Mouse (Mus musculus): ENCODE data around the gene Stim1. TPM values are rescaled to one million over a fixed set of nuclear protein-coding genes. Genes with fewer than 3 reads are reported as not detected.
"Not testable (repeated sequence)": the region's sequence is repeated elsewhere in the genome, so short reads cannot be mapped to it uniquely, and the experiment has no call there.

Stim1 gene
- polyA plus RNA-seq, 1 experiment from 2014 or later, result 16.8 TPM

DNA sequence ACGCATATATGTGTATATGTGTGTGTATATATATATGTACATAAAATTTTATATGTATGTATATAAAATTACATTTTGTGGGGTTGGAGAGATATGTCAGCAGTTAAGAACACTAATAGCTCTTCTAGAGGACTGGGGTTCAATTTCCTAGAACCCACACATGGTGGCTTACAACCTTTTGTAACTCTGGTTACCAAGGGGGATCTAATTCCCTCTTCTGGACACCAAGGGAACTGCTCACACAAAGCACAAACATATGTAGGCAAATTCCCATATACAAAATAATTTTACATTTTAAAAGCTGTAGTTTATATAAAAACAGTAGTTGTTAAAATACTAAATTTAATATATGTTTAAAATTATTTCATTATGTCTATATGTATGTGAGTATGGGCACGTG, 136.5 kb downstream of the Stim1 start:
- H3K36me3 ChIP-seq, result no peaks in the 10 kb centered on the region
- H3K9ac ChIP-seq, result no peak overlapping the region
- H3K27ac ChIP-seq (ENCODE audit: poor library complexity, severe bottlenecking), result no peak overlapping the region
- H3K4me2 ChIP-seq, result no peak overlapping the region
- no peak overlapping the region for H3K4me3 ChIP-seq
- no peaks in the 10 kb centered on the region for H3K9me3 ChIP-seq (replicated peaks)
- WGBS, result 85% methylated on average over 2 of the region's 2 CpGs
- no peaks in the 10 kb centered on the region for H3K27me3 ChIP-seq (replicated peaks)
- H3K4me1 ChIP-seq (replicated peaks), result no peaks in the 10 kb centered on the region
- no peak for ATAC-seq (ENCODE audit: insufficient number of reproducible peaks, low FRiP score)

DNA sequence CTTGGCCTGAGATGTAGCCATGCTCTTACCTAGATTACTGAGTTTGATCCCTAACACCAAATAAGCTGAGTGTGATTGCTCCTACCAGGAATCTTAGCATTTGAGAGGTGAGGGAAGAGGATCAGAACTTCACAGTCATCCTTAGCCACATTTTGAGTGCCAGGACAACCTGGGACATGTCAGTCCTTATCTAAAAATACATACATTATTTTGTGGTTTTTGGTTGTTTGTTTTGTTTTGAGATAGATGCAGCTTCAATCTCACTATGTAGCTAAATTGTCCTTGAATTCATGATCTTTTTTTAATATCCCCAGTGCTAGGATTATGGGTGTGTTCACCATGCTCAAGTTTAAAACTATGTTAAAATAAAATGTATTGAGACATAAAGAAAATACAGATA, 139.8 kb downstream of the Stim1 start:
- H3K9ac ChIP-seq, result no peak overlapping the region
- H3K9me3 ChIP-seq (replicated peaks), result no peaks in the 10 kb centered on the region
- ATAC-seq (ENCODE audit: insufficient number of reproducible peaks, low FRiP score), result no peak
- no peak overlapping the region for H3K27ac ChIP-seq (ENCODE audit: poor library complexity, severe bottlenecking)
- H3K36me3 ChIP-seq, result no peaks in the 10 kb centered on the region; the same call in 1 of the 2 replicates
- no peaks in the 10 kb centered on the region for H3K27me3 ChIP-seq (replicated peaks)
- H3K4me2 ChIP-seq, result no peak overlapping the region
- no peak overlapping the region for H3K4me3 ChIP-seq
- H3K4me1 ChIP-seq (replicated peaks), result no peaks in the 10 kb centered on the region

DNA sequence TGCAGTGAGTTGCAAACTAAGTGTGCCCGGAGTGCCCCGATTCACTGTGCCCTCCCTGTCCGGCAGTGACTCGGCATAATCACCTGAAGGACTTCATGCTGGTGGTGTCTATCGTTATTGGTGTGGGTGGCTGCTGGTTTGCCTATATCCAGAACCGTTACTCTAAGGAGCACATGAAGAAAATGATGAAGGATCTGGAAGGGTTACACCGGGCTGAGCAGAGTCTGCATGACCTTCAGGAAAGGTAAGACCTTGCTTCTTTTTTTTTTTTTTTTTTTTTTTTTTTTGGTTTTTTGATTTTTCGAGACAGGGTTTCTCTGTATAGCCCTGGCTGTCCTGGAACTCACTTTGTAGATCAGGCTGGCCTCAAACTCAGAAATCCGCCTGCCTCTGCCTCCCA, 147.7 kb downstream of the Stim1 start:
- H3K4me2 ChIP-seq; H3K4me3 ChIP-seq; H3K27me3 ChIP-seq (replicated peaks); H3K4me1 ChIP-seq (replicated peaks); H3K36me3 ChIP-seq; H3K9ac ChIP-seq; H3K27ac ChIP-seq (ENCODE audit: poor library complexity, severe bottlenecking); ATAC-seq (ENCODE audit: insufficient number of reproducible peaks, low FRiP score); H3K9me3 ChIP-seq (replicated peaks): not testable (repeated sequence)
- 89% methylated on average over 9 of the region's 9 CpGs for WGBS

DNA sequence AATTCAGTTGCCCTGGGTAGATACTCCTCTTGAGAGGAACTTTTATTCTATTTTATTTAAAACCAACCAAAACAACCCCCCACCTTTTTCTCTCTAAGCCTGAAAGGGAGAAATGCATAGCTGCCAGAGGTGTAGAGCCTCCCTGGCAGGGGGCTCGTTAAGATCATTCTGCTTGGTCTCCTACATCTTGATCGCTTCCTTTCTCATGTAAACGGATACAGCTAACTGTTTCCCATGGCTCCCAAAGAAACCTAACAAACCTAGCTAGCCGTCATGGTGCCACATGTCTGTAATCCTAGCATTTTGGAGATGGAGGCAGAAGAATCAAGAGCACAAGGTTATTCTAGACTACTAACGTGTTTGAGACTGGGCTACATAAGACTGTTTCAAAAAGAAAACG, 148.2 kb downstream of the Stim1 start:
- WGBS, result 49% methylated on average over 6 of the region's 6 CpGs
- no peak overlapping the region for H3K4me2 ChIP-seq
- no peak for ATAC-seq (ENCODE audit: insufficient number of reproducible peaks, low FRiP score)

DNA sequence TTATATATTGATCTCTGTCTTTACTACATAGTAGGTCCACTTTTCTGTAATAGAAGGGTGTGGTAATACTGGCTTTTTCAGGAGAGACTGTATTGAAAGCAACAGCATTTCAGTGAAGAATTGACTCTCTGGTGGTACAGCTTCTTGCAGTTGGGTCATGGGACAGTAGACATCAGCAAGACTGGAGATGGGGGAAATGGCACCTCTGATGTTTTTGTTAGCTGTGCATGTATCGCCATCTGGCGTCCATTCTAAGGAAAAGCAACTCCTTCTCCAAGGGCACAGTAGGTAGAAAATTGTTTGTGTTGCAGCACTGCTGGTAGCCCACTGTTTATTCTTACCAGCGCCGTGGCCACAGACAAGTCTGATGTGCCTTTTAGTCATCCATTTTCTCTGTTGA, 149.8 kb downstream of the Stim1 start:
- H3K9me3 ChIP-seq (replicated peaks), result no peaks in the 10 kb centered on the region
- 7% methylated on average over 4 of the region's 4 CpGs for WGBS
- H3K36me3 ChIP-seq, result no peaks in the 10 kb centered on the region
- 0 out of 2 replicates have a peak, but pooled peaks have one; percentile 25 for ATAC-seq (ENCODE audit: insufficient number of reproducible peaks, low FRiP score)
- no peak overlapping the region for H3K4me2 ChIP-seq
- 0 out of 2 replicates have a peak, but pooled peaks cover 3% of the 10 kb centered on the region for H3K4me1 ChIP-seq (replicated peaks)
- H3K4me3 ChIP-seq, result no peak overlapping the region
- no peaks in the 10 kb centered on the region for H3K27me3 ChIP-seq (replicated peaks)
- no peak overlapping the region for H3K9ac ChIP-seq
- H3K27ac ChIP-seq (ENCODE audit: poor library complexity, severe bottlenecking), result no peak overlapping the region

More for the DNA sequence above, 148.2 kb downstream of the Stim1 start:
- Histone ChIP-seq H3K9me3 (replicated peaks) (no peaks in the 10 kb centered on the region), H3K27ac (ENCODE audit: poor library complexity, severe bottlenecking) (no peak overlapping the region), H3K4me1 (replicated peaks) (0 out of 2 replicates have a peak, but pooled peaks cover 3% of the 10 kb centered on the region), H3K9ac (no peak overlapping the region), H3K27me3 (replicated peaks) (no peaks in the 10 kb centered on the region), H3K4me3 (no peak overlapping the region), H3K36me3 (no peaks in the 10 kb centered on the region; the same call in 1 of the 2 replicates)

DNA sequence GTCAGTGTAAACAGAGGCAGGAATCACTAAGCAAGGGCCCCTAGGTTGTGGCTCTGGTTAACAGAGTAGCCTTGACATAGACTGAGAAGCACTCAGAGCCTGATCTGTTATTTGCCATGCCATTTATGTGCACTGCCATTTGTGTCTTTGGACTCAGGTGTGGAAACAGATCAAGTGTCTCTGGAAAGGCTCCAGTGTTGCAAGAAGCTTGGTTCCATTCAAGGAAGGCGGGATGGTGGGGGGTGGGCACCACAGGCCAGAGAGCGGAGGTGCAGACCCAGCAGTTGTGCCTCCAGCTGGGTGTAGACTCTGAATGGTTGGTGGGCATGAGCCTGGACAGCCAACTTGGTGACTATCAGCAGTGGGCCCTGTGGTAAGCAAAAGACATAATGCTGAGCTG, 154.4 kb downstream of the Stim1 start:
- H3K36me3 ChIP-seq, result no peaks in the 10 kb centered on the region
- H3K4me3 ChIP-seq, result no peak overlapping the region
- no peaks in the 10 kb centered on the region for H3K9me3 ChIP-seq (replicated peaks)
- H3K4me2 ChIP-seq, result no peak overlapping the region
- H3K9ac ChIP-seq, result no peak overlapping the region
- no peak for ATAC-seq (ENCODE audit: insufficient number of reproducible peaks, low FRiP score)
- H3K27ac ChIP-seq (ENCODE audit: poor library complexity, severe bottlenecking), result no peak overlapping the region
- H3K4me1 ChIP-seq (replicated peaks), result 0 out of 2 replicates have a peak, but pooled peaks cover 3% of the 10 kb centered on the region
- H3K27me3 ChIP-seq (replicated peaks), result no peaks in the 10 kb centered on the region
- 94% methylated on average over 2 of the region's 2 CpGs for WGBS

DNA sequence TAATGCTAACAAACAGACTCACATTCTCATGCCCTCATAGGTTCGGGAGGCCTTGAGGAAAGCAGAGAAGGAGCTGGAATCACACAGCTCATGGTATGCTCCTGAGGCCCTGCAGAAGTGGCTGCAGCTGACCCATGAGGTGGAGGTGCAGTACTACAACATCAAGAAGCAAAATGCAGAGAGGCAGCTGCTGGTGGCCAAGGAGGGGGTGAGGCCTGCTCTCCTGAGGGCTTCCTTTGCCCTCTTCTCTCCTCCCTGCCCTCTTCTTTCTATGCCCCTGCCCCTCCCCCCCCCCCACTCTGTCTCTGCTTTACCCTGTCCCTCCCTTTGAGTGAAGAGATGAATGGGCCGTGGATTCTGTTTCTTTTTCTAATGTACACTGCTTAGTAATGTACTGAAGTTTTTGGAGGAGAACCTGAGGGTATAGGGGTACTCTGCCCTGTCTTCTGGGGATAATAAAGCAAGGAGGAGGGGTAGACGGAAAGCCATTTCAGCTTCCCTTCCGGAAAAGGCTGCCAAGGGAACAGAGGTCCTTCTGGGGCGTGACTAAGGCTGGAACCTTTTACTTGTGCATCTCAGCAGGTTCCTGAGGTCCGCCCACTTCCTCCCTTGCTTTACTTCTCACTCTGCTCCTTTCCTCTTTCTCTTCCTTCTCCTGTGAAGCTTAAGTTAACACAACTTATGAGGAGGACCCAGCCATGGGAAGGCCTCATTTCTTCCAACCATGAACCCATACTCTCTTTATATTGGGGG, 158.5 kb downstream of the Stim1 start:
- peak; percentile 39; the same call in 1 of the 2 replicates for ATAC-seq (ENCODE audit: insufficient number of reproducible peaks, low FRiP score)
- Histone ChIP-seq H3K27ac (ENCODE audit: poor library complexity, severe bottlenecking) (no peak overlapping the region), H3K4me2 (no peak overlapping the region), H3K9ac (no peak overlapping the region), H3K36me3 (no peaks in the 10 kb centered on the region), H3K27me3 (replicated peaks) (no peaks in the 10 kb centered on the region), H3K4me1 (replicated peaks) (0 out of 2 replicates have a peak, but pooled peaks cover 3% of the 10 kb centered on the region), H3K9me3 (replicated peaks) (no peaks in the 10 kb centered on the region), H3K4me3 (no peak overlapping the region)
- 54% methylated on average over 6 of the region's 6 CpGs for WGBS

DNA sequence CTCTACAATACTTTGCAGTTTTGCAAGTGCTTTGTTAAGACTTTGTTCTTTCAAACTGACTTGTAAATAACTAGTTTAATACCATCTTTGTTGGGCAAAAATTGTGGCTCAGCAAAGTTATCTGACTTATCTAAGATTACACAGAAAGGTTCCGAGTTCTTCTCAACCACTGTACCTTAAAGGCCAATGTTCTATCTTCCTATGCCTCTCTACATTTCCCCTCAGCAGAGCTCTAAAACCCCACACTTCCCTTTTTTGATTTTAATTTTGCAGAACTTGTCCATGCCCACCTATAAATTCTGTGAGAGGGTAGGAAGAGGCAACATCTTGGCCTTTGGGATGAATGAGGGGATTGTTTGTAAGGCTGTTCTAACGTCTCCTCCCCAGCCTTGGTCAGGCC, 166.7 kb downstream of the Stim1 start:
- H3K27me3 ChIP-seq (replicated peaks), result peaks cover 20% of the 10 kb centered on the region
- H3K4me3 ChIP-seq, result no peak overlapping the region
- 72% methylated on average over 2 of the region's 2 CpGs for WGBS
- no peaks in the 10 kb centered on the region for H3K9me3 ChIP-seq (replicated peaks)
- no peak for ATAC-seq (ENCODE audit: insufficient number of reproducible peaks, low FRiP score)
- H3K36me3 ChIP-seq, result peaks cover 3% of the 10 kb centered on the region
- no peaks in the 10 kb centered on the region for H3K4me1 ChIP-seq (replicated peaks)
- no peak overlapping the region for H3K4me2 ChIP-seq
- H3K9ac ChIP-seq, result no peak overlapping the region
- no peak overlapping the region for H3K27ac ChIP-seq (ENCODE audit: poor library complexity, severe bottlenecking)

DNA sequence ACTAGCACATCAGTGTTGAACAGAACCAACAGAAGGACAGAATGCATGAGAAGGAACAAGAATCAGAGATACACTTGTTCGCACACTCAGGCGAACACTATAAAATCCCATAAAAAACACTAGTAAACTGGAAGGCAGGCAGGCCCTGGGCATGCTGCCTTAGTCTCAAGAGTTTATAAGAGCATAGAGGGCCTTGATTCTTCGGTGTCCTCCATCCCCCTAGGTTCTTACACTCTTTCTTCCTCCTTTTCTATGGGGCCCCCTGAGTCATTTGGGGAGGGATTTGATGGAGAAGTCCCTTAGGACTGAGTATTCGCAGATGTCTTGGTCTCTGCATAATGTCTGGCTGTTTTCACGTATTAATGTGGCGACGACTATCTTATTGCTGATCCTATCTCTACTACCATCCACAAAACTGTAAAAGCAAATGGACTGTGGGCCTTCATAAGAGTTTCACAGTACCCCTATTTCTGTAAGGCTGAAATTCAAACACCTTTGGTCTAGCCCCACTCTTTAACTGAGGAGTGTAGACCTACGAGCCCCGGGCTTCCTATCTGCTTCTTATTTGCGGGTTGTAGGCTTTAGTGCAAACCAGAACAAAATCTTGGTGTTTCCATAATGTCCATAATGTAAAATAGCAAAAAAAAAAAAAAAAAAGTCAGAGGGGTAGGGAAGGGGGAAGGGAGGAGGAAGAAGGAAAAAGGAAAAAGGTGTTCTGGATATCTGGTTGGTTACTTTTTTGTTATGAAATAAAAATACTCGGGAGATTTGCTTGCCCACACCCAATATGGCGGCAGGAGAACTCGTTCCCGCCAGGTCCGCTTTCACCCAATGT, 173.4 kb downstream of the Stim1 start:
- H3K4me2 ChIP-seq, result peak overlapping the region; percentile 78
- 51% methylated on average over 15 of the region's 15 CpGs for WGBS
- peak overlapping the region; percentile 91 for H3K4me3 ChIP-seq
- peaks cover 16% of the 10 kb centered on the region for H3K36me3 ChIP-seq
- peaks cover 16% of the 10 kb centered on the region for H3K4me1 ChIP-seq (replicated peaks)
- peaks cover 20% of the 10 kb centered on the region for H3K27me3 ChIP-seq (replicated peaks)
- no peak for ATAC-seq (ENCODE audit: insufficient number of reproducible peaks, low FRiP score)
- no peak overlapping the region for H3K27ac ChIP-seq (ENCODE audit: poor library complexity, severe bottlenecking)
- H3K9ac ChIP-seq, result no peak overlapping the region
- H3K9me3 ChIP-seq (replicated peaks), result no peaks in the 10 kb centered on the region

DNA sequence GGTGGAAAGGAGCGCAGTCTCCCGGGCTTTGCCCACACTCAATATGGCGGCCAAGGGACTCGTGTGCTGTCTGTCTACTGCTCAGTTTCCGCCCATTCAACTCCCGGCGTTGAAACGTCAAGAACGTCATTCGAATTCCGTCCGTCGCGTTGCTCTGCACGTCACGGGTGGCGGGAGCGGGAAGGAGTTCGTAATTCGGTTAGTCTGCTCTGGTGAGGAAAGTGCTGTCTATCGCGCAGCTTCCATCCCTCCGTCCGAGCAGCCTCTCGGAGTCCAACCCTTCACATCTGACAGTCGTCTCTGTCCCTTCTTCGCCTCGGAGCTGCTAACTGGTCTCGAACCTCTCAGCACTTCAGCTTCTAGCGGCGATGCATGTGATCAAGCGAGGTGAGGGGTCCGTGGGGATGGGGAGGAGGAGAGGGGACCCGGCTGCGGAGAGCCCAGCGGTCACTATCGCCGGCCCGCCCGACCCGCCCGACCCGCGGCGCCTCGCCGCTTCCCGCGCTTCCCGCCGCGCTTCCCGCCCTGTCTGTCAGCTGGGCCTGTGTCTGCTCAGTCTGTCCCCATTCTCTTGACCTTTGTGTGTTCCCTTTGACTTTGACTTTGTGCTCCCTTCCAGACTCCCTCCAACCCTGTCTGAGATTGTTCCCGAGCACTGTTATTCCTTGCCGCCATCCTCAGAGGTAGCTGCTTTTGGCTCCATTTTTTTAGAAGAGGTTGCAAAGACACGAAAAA, 174.2 kb downstream of the Stim1 start, which contains the start of gene Rrm1:
Gene Rrm1, plus strand, starts transcription at position 39 of the 735 bp plus-strand sequence.
- Histone ChIP-seq H3K9me3 (replicated peaks) (no peaks in the 10 kb centered on the region), H3K27me3 (replicated peaks) (peaks cover 14% of the 10 kb centered on the region), H3K27ac (ENCODE audit: poor library complexity, severe bottlenecking) (peak within 1 kb of the TSS; percentile 86), H3K4me1 (replicated peaks) (peaks cover 16% of the 10 kb centered on the region), H3K9ac (peak within 1 kb of the TSS; percentile 96), H3K4me3 (peak within 1 kb of the TSS; percentile 91), H3K4me2 (peak within 1 kb of the TSS; percentile 78), H3K36me3 (peaks cover 24% of the 10 kb centered on the region)
- peak; percentile 98 for ATAC-seq (ENCODE audit: insufficient number of reproducible peaks, low FRiP score)
- 0% methylated on average over 45 of the region's 56 CpGs for WGBS

DNA sequence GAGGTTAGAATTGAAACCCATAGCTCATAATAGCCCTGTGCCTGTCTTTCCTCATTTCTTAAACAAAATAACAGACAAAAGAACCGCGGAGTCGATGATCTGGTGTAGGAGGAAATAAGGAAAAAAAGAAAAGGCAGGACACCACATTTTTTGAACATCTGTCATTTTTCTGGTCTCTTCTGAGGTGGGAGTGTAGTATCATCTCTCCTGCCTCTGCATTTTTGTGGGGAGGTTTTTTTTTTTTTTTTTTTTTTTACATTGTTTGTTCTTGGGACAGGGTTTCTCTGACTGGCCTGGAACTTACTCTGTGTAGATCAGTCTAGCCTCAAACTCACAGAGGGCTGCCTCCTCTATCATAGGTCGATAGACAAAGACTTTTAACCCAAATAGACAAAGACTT, 174.8 kb downstream of the Stim1 start:
- H3K9me3 ChIP-seq (replicated peaks), result no peaks in the 10 kb centered on the region
- H3K9ac ChIP-seq, result peak overlapping the region; percentile 96
- peaks cover 8% of the 10 kb centered on the region; the same call in 1 of the 2 replicates for H3K27me3 ChIP-seq (replicated peaks)
- 5% methylated on average over 4 of the region's 4 CpGs for WGBS
- no peak for ATAC-seq (ENCODE audit: insufficient number of reproducible peaks, low FRiP score)
- H3K4me2 ChIP-seq, result peak overlapping the region; percentile 78
- peaks cover 16% of the 10 kb centered on the region for H3K4me1 ChIP-seq (replicated peaks)
- peak overlapping the region; percentile 91 for H3K4me3 ChIP-seq
- H3K36me3 ChIP-seq, result peaks cover 29% of the 10 kb centered on the region
- H3K27ac ChIP-seq (ENCODE audit: poor library complexity, severe bottlenecking), result peak overlapping the region; percentile 86

Measured in heart, embryonic 12.5 days (tissue).